Mouse (Mus musculus): Measurements from ENCODE around the gene Txnrd2. TPM values are rescaled to one million over a fixed set of nuclear protein-coding genes. Genes with fewer than 3 reads are reported as not detected.
A peak's percentile ranks its signal among the peaks of the same experiment; 100 is the strongest.

The Txnrd2 gene
- total and polyA plus RNA-seq, 2 experiments from 2014 or later: 12.7 to 41.2 TPM

- Histone ChIP-seq H3K9me3 (replicated peaks; ENCODE audit: control insufficient read depth, low read length) (no peaks in the 10 kb centered on the region), H3K4me1 (ENCODE audit: control insufficient read depth, insufficient read depth) (peaks cover 40% of the 10 kb centered on the region), H3K9ac (replicated peaks; ENCODE audit: low read depth, low read length) (no peak overlapping the region), H3K36me3 (replicated peaks; ENCODE audit: control insufficient read depth, insufficient read depth, low read length) (peaks cover 24% of the 10 kb centered on the region), H3K27ac (ENCODE audit: low read depth) (peak overlapping the region; percentile 62), H3K4me2 (ENCODE audit: low read depth, low read length) (no peak overlapping the region), H3K4me3 (ENCODE audit: low read depth, low read length) (no peak overlapping the region), H3K27me3 (ENCODE audit: control insufficient read depth, insufficient read depth, low read length) (no peaks in the 10 kb centered on the region)
- peak; percentile 67 for DNase-seq (ENCODE audit: low spot score)
- WGBS: 66% methylated on average over 12 of the region's 12 CpGs
- TF ChIP-seq CTCF (IDR thresholded peaks at IDR 0.05; ENCODE audit: low read depth): no peak
- peak; percentile 60; the same call in 1 of the 2 replicates for TF ChIP-seq EP300 (IDR thresholded peaks at IDR 0.05; ENCODE audit: low read depth)
- ATAC-seq (ENCODE audit: insufficient read depth, low read depth): peak; percentile 68
Measured at GRCm38 (mm10) chr16:18411802-18412476, 14.2 kb upstream of the Txnrd2 start.

GRCm38 (mm10) chr16:18413032-18413816 lies 13.0 kb upstream of the Txnrd2 start:
- DNase-seq (ENCODE audit: low spot score): no peak
- Histone ChIP-seq H3K27ac (ENCODE audit: low read depth) (no peak overlapping the region; the same call in 1 of the 2 replicates), H3K9me3 (replicated peaks; ENCODE audit: control insufficient read depth, low read length) (no peaks in the 10 kb centered on the region), H3K4me1 (ENCODE audit: control insufficient read depth, insufficient read depth) (peaks cover 31% of the 10 kb centered on the region), H3K36me3 (replicated peaks; ENCODE audit: control insufficient read depth, insufficient read depth, low read length) (peaks cover 27% of the 10 kb centered on the region), H3K27me3 (ENCODE audit: control insufficient read depth, insufficient read depth, low read length) (no peaks in the 10 kb centered on the region), H3K9ac (replicated peaks; ENCODE audit: low read depth, low read length) (no peak overlapping the region), H3K4me3 (ENCODE audit: low read depth, low read length) (no peak overlapping the region), H3K4me2 (ENCODE audit: low read depth, low read length) (no peak overlapping the region)
- TF ChIP-seq CTCF (IDR thresholded peaks at IDR 0.05; ENCODE audit: low read depth) (no peak), EP300 (IDR thresholded peaks at IDR 0.05; ENCODE audit: low read depth) (no peak)
- WGBS: 84% methylated on average over 7 of the region's 7 CpGs
- ATAC-seq (ENCODE audit: insufficient read depth, low read depth): no peak

- DNase-seq (ENCODE audit: low spot score) (peak; percentile 41), ATAC-seq (ENCODE audit: insufficient read depth, low read depth) (peak; percentile 34)
- 52% methylated on average over 18 of the region's 18 CpGs for WGBS
- Histone ChIP-seq H3K36me3 (replicated peaks; ENCODE audit: control insufficient read depth, insufficient read depth, low read length) (peaks cover 24% of the 10 kb centered on the region), H3K9ac (replicated peaks; ENCODE audit: low read depth, low read length) (no peak overlapping the region), H3K27me3 (ENCODE audit: control insufficient read depth, insufficient read depth, low read length) (no peaks in the 10 kb centered on the region), H3K9me3 (replicated peaks; ENCODE audit: control insufficient read depth, low read length) (no peaks in the 10 kb centered on the region), H3K27ac (ENCODE audit: low read depth) (peak overlapping the region; percentile 73), H3K4me3 (ENCODE audit: low read depth, low read length) (no peak overlapping the region), H3K4me2 (ENCODE audit: low read depth, low read length) (no peak overlapping the region), H3K4me1 (ENCODE audit: control insufficient read depth, insufficient read depth) (peaks cover 22% of the 10 kb centered on the region)
- TF ChIP-seq EP300 (IDR thresholded peaks at IDR 0.05; ENCODE audit: low read depth) (no peak), CTCF (IDR thresholded peaks at IDR 0.05; ENCODE audit: low read depth) (no peak)
Measured at GRCm38 (mm10) chr16:18416094-18416761, 10.0 kb upstream of the Txnrd2 start.

GRCm38 (mm10) chr16:18416837-18417236 lies 9.3 kb upstream of the Txnrd2 start:
- WGBS: 73% methylated on average over 3 of the region's 3 CpGs
- no peak for TF ChIP-seq CTCF (IDR thresholded peaks at IDR 0.05; ENCODE audit: low read depth)
- TF ChIP-seq EP300 (IDR thresholded peaks at IDR 0.05; ENCODE audit: low read depth): no peak
- DNase-seq (ENCODE audit: low spot score): no peak
- H3K9ac ChIP-seq (replicated peaks; ENCODE audit: low read depth, low read length): no peak overlapping the region
- H3K27ac ChIP-seq (ENCODE audit: low read depth): peak overlapping the region; percentile 73
- no peak; the same call in 1 of the 2 replicates for ATAC-seq (ENCODE audit: insufficient read depth, low read depth)
- H3K4me3 ChIP-seq (ENCODE audit: low read depth, low read length): no peak overlapping the region
- no peaks in the 10 kb centered on the region for H3K27me3 ChIP-seq (ENCODE audit: control insufficient read depth, insufficient read depth, low read length)
- H3K36me3 ChIP-seq (replicated peaks; ENCODE audit: control insufficient read depth, insufficient read depth, low read length): peaks cover 23% of the 10 kb centered on the region
- H3K4me2 ChIP-seq (ENCODE audit: low read depth, low read length): no peak overlapping the region
- H3K4me1 ChIP-seq (ENCODE audit: control insufficient read depth, insufficient read depth): peaks cover 16% of the 10 kb centered on the region; the same call in 1 of the 2 replicates
- H3K9me3 ChIP-seq (replicated peaks; ENCODE audit: control insufficient read depth, low read length): no peaks in the 10 kb centered on the region

GRCm38 (mm10) chr16:18417491-18417890 lies 8.7 kb upstream of the Txnrd2 start:
- Histone ChIP-seq H3K4me2 (ENCODE audit: low read depth, low read length) (no peak overlapping the region), H3K9ac (replicated peaks; ENCODE audit: low read depth, low read length) (no peak overlapping the region), H3K9me3 (replicated peaks; ENCODE audit: control insufficient read depth, low read length) (no peaks in the 10 kb centered on the region), H3K4me3 (ENCODE audit: low read depth, low read length) (no peak overlapping the region), H3K36me3 (replicated peaks; ENCODE audit: control insufficient read depth, insufficient read depth, low read length) (peaks cover 30% of the 10 kb centered on the region), H3K27ac (ENCODE audit: low read depth) (no peak overlapping the region), H3K4me1 (ENCODE audit: control insufficient read depth, insufficient read depth) (0 out of 2 replicates have a peak, but pooled peaks cover 9% of the 10 kb centered on the region), H3K27me3 (ENCODE audit: control insufficient read depth, insufficient read depth, low read length) (no peaks in the 10 kb centered on the region)
- TF ChIP-seq EP300 (IDR thresholded peaks at IDR 0.05; ENCODE audit: low read depth) (no peak), CTCF (IDR thresholded peaks at IDR 0.05; ENCODE audit: low read depth) (no peak)
- DNase-seq (ENCODE audit: low spot score): no peak
- no peak for ATAC-seq (ENCODE audit: insufficient read depth, low read depth)
- 92% methylated on average over 5 of the region's 5 CpGs for WGBS
